Mouse (Mus musculus) stomach, postnatal 0 days (tissue): ENCODE data around the gene Fam129b.

ENCODE experiments used
- CTCF ChIP-seq: IDR thresholded peaks from 2 replicates; pipeline ENCODE4 v1.5.1; 2016; ENCODE audit warnings: antibody characterized with exemption, low read depth, mild to moderate bottlenecking, moderate library complexity
- EP300 ChIP-seq: optimal IDR thresholded peaks from 2 replicates; pipeline ENCODE3; 2016; ENCODE audit warnings: antibody characterized with exemption

DNA sequence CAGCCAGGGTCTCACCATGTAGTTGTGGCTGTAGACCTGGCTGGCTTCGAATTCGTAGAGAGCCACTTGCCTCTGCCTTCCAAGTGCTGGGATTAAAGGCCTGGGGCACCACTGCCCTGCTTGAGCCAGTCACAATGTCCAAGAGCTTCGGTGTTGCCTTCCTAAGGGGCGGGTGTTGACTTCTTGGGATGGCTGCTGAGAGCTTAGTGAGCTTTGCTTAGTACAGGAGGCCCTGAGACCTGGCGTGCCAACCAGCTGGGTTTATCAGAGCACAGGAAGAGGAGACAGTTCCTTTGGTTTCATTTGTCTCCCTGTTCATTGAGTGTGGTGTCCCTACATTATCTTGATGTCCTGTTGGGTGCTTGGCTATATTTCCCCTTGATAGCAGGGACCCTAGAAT is 1.4 kb downstream of the Fam129b start:
- TF ChIP-seq CTCF, result no peak
- no peak for TF ChIP-seq EP300
